Mouse (Mus musculus): ENCODE measurements at regions not wholly inside any gene's neighbourhood (a gene's known extent, or its start where the extent isn't known, plus 50 kb on each side); places are given as distances from the start of the nearest gene placed in this dataset.

GRCm38 (mm10) chr13:6992323-6992994, 343.9 kb upstream of the Pfkp start:
- TF ChIP-seq POLR2A (IDR thresholded peaks at IDR 0.05; ENCODE audit: borderline replicate concordance, extremely low read depth, low read depth, low read length) (no peak), CTCF (IDR thresholded peaks at IDR 0.05; ENCODE audit: insufficient read depth, low read length) (no peak)

Data from lung, adult 2 months (tissue).